8 mouse cellular contexts compared by ENCODE assay signal in the genomic region with DNA sequence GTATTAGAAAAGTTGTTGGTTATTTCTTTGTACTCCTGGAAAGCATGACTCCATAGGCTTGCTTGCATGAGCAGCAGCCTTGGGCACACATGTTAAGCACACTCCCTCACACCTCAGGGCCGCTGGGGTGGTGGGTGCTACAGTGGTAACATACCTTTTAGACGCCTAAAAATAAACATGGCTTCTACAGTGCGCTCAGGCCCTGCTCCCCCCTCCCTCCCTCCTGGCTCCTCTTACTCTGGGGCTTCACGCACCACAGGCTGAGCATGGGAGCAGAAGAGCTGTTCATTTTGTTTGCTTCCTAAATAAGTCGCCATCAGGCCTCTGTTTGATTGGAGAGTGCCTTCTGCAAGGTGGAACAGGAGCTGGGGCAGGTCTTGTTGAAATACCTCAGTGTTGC. TPM values are rescaled to one million over a fixed set of nuclear protein-coding genes. Genes with fewer than 3 reads are reported as not detected.
DNase-seq lines count a peak whose midpoint lies in the region; ATAC-seq and TF ChIP-seq lines count a peak whose summit lies in the region.

No protein-coding gene starts in this region.

- no peaks in the 10 kb centered on the region for H3K4me1 ChIP-seq in intestine, postnatal 0 days (replicated peaks; ENCODE audit: control insufficient read depth, insufficient read depth, low read length)

- WGBS in intestine, postnatal 0 days: 3% methylated on average over 5 of the region's 5 CpGs

- peaks cover 31% of the 10 kb centered on the region for H3K36me3 ChIP-seq in intestine, postnatal 0 days (ENCODE audit: control insufficient read depth, insufficient read depth)

- H3K27me3 ChIP-seq in intestine, postnatal 0 days (replicated peaks; ENCODE audit: control insufficient read depth, insufficient read depth, low read length): no peaks in the 10 kb centered on the region

- no peaks in the 10 kb centered on the region for H3K9me3 ChIP-seq in intestine, postnatal 0 days (ENCODE audit: control insufficient read depth)

- no peak for ATAC-seq in intestine, postnatal 0 days

- DNase-seq in adrenal gland, postnatal 36 days: peak; percentile 21 to 41
- no peak for DNase-seq in adrenal gland, adult 8-10 months
- peak; percentile 37 for DNase-seq in thymus, postnatal 4 days
- no peak for DNase-seq in thymus, postnatal 0 days (ENCODE audit: low spot score)
- DNase-seq in naive thymus-derived CD4-positive, alpha-beta T cell, adult 2 months (ENCODE audit: low read depth): peak; percentile 24
- no peak for DNase-seq in ovary, postnatal 36 days (ENCODE audit: low spot score)
- DNase-seq in left cerebral cortex, postnatal 36 days (ENCODE audit: low spot score in 2 of 2): no peak

- no peak for TF ChIP-seq CTCF in intestine, postnatal 0 days (IDR thresholded peaks at IDR 0.05; ENCODE audit: low read depth)

- intact Hi-C loops in left cerebral cortex, postnatal 36 days (cut with DNase I): no loop called here

- no peak overlapping the region for H3K27ac ChIP-seq in intestine, postnatal 0 days (ENCODE audit: low read depth, low read length)

- peak overlapping the region; percentile 93 for H3K4me2 ChIP-seq in intestine, postnatal 0 days (replicated peaks; ENCODE audit: low read depth)

- H3K4me3 ChIP-seq in intestine, postnatal 0 days (ENCODE audit: low read depth, low read length): peak overlapping the region; percentile 85

- peak overlapping the region; percentile 94; the same call in 1 of the 2 replicates for H3K9ac ChIP-seq in intestine, postnatal 0 days (ENCODE audit: low read depth, low read length)

RNA-seq across cellular contexts. Expression of a gene that starts 2.0 kb away (rescaled TPM):
- total RNA-seq in adrenal gland, postnatal 36 days (2021): 100 to 1,000 TPM in 1 of 2 experiments, 10 to 100 TPM in 1; 94.2 to 106 TPM
- total RNA-seq in adrenal gland, adult 8-10 months (2022): 10 to 100 TPM; 93.5 to 98.5 (median 93.7) TPM
- polyA plus RNA-seq in thymus, postnatal 0 days (2015; fragmentation: Nextera tagmentation; extraction: Ambion mirVana): 14.4 and 20.4 TPM in 2 replicates
- 12.6 and 15.1 TPM in 2 replicates for polyA plus RNA-seq in intestine, postnatal 0 days (2015; fragmentation: Nextera tagmentation; extraction: Ambion mirVana)
- 100 to 1,000 TPM; 169 to 193 TPM for total RNA-seq in left cerebral cortex, postnatal 36 days (2021)

RNA-seq across cellular contexts. Expression of a gene that starts 7.4 kb away (rescaled TPM):
- total RNA-seq in adrenal gland, postnatal 36 days (2021): 10 to 100 TPM; 29.6 to 34.3 TPM
- total RNA-seq in adrenal gland, adult 8-10 months (2022): 10 to 100 TPM; 34.3 to 47.2 (median 41.6) TPM
- polyA plus RNA-seq in thymus, postnatal 0 days (2015; fragmentation: Nextera tagmentation; extraction: Ambion mirVana): 21.8 and 23.8 TPM in 2 replicates
- 10.8 and 12.4 TPM in 2 replicates for polyA plus RNA-seq in intestine, postnatal 0 days (2015; fragmentation: Nextera tagmentation; extraction: Ambion mirVana)
- 10 to 100 TPM; 46.7 to 63.5 TPM for total RNA-seq in left cerebral cortex, postnatal 36 days (2021)

RNA-seq across cellular contexts. Expression of a gene that starts 22.2 kb away (rescaled TPM):
- total RNA-seq in adrenal gland, postnatal 36 days (2021): 100 to 1,000 TPM; 116 to 171 TPM
- total RNA-seq in adrenal gland, adult 8-10 months (2022): 100 to 1,000 TPM; 140 to 286 (median 201) TPM
- 2.6 and 3.0 TPM in 2 replicates for polyA plus RNA-seq in thymus, postnatal 0 days (2015; fragmentation: Nextera tagmentation; extraction: Ambion mirVana)
- polyA plus RNA-seq in intestine, postnatal 0 days (2015; fragmentation: Nextera tagmentation; extraction: Ambion mirVana): 4.1 and 5.1 TPM in 2 replicates
- 100 to 1,000 TPM; 117 to 141 TPM for total RNA-seq in left cerebral cortex, postnatal 36 days (2021)

RNA-seq across cellular contexts. Expression of a gene that starts 39.3 kb away (rescaled TPM):
- total RNA-seq in adrenal gland, postnatal 36 days (2021): under 1 TPM; 0.46 to 0.69 TPM
- 1 to 10 TPM in 2 of 4 experiments, under 1 TPM in 2; 0.55 to 1.8 (median 1.0) TPM for total RNA-seq in adrenal gland, adult 8-10 months (2022)
- polyA plus RNA-seq in thymus, postnatal 0 days (2015; fragmentation: Nextera tagmentation; extraction: Ambion mirVana): 0.86 and 1.1 TPM in 2 replicates
- 0.69 and 0.80 TPM in 2 replicates for polyA plus RNA-seq in intestine, postnatal 0 days (2015; fragmentation: Nextera tagmentation; extraction: Ambion mirVana)
- 100 to 1,000 TPM; 139 to 161 TPM for total RNA-seq in left cerebral cortex, postnatal 36 days (2021)

RNA-seq across cellular contexts. Expression of a gene that starts 56.9 kb away (rescaled TPM):
- 10 to 100 TPM; 69.2 to 91.7 TPM for total RNA-seq in adrenal gland, postnatal 36 days (2021)
- total RNA-seq in adrenal gland, adult 8-10 months (2022): 100 to 1,000 TPM in 1 of 4 experiments, 10 to 100 TPM in 3; 67.1 to 111 (median 82.9) TPM
- 7.3 and 9.1 TPM in 2 replicates for polyA plus RNA-seq in thymus, postnatal 0 days (2015; fragmentation: Nextera tagmentation; extraction: Ambion mirVana)
- 32.4 and 39.1 TPM in 2 replicates for polyA plus RNA-seq in intestine, postnatal 0 days (2015; fragmentation: Nextera tagmentation; extraction: Ambion mirVana)
- 100 to 1,000 TPM; 718 to 779 TPM for total RNA-seq in left cerebral cortex, postnatal 36 days (2021)

Comparison
In these comparisons a context has a peak if more than half of its experiments do, and no peak if none do; other contexts are left out.
1. DNase-seq: peak in adrenal gland, postnatal 36 days (2 of 2), thymus, postnatal 4 days (single experiment) and naive thymus-derived CD4-positive, alpha-beta T cell, adult 2 months (single experiment); none in adrenal gland, adult 8-10 months (single experiment), thymus, postnatal 0 days (single experiment), ovary, postnatal 36 days (single experiment) and left cerebral cortex, postnatal 36 days (0 of 2).